Mouse (Mus musculus) stomach, embryonic 16.5 days (tissue): ENCODE data around the gene Pkn3. TPM values are rescaled to one million over a fixed set of nuclear protein-coding genes. Genes with fewer than 3 reads are reported as not detected.

Experiments used
- ATAC-seq: fragments of 200-750 bp; cut with Nextera tagmentation; 2 replicates; pipeline ENCODE4 v1.8.0; 2017; ENCODE audit warnings: moderate number of reproducible peaks, moderate TSS enrichment; ENCODE audit not compliant: insufficient read depth, low FRiP score
- H3K27ac ChIP-seq: fragments of 300-500 bp; sonication (generic); 2 replicates; pipeline ENCODE4 v1.5.1; 2014; ENCODE audit warnings: low read length
- H3K27me3 ChIP-seq: fragments of 300-500 bp; sonication (generic); 2 replicates; pipeline ENCODE4 v1.6.1; 2014; ENCODE audit warnings: low read length, control low read depth, mixed read lengths; ENCODE audit not compliant: control insufficient read depth, insufficient read depth
- H3K36me3 ChIP-seq: fragments of 300-500 bp; sonication (generic); 2 replicates; pipeline ENCODE4 v1.6.1; 2014; ENCODE audit warnings: low read length; ENCODE audit not compliant: control insufficient read depth, insufficient read depth
- H3K4me1 ChIP-seq: fragments of 300-500 bp; sonication (generic); 2 replicates; pipeline ENCODE4 v1.6.1; 2014; ENCODE audit warnings: low read length, control low read depth, mixed read lengths; ENCODE audit not compliant: control insufficient read depth, insufficient read depth
- H3K4me2 ChIP-seq: fragments of 300-500 bp; sonication (generic); 2 replicates; pipeline ENCODE4 v1.6.1; 2014; ENCODE audit warnings: low read depth, low read length, mixed read lengths
- H3K4me3 ChIP-seq: fragments of 300-500 bp; sonication (generic); replicated peaks from 2 replicates; pipeline ENCODE4 v1.5.1; 2014; ENCODE audit warnings: mild to moderate bottlenecking, low read length
- H3K9ac ChIP-seq: fragments of 300-500 bp; sonication (generic); 2 replicates; pipeline ENCODE4 v1.6.1; 2014; ENCODE audit warnings: low read length
- H3K9me3 ChIP-seq: fragments of 300-500 bp; sonication (generic); replicated peaks from 2 replicates; pipeline ENCODE4 v1.6.1; 2016; ENCODE audit warnings: low read length, control low read depth; ENCODE audit not compliant: control insufficient read depth
- WGBS: fragments of 180-500 bp; shearing (Covaris S2); extraction: QIAGEN DNeasy Blood & Tissue Kit; methylation state at CpG from one replicate; pipeline ENCODE4 v1.1.7; 2014; 5-methylcytosine and 5-hydroxymethylcytosine counted together
- polyA plus RNA-seq: library from polyadenylated mRNA; unstranded; fragments of >200 nt; fragmentation: Nextera tagmentation; extraction: Ambion mirVana; gene quantifications from 2 replicates; pipeline ENCODE4 v1.2.1, GENCODE M21; 2015

The Pkn3 gene
- polyA plus RNA-seq, 1 experiment from 2014 or later: 8.9 TPM

DNA sequence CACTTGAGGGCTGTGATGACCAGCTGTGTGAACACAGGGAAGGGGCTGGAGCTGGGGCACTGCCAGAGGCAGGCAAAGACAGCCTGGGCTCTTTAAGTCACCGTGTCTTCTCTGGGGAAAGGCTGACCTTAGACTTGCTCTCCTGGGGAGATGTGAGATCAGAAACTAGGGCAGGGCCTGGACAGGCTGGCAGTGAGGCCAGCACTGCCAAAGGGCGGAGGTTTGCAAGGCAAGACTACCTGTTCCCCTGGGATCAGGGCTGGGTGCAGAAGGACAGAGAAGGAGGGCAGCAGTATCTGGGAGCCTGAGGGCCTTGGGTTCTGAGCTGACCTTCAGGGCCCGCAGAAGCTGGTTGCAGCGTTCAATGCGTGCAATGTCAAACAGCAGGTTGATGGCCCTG is 30.2 kb downstream of the Pkn3 start:
- H3K4me1 ChIP-seq: no peaks in the 10 kb centered on the region
- no peak overlapping the region for H3K27ac ChIP-seq
- WGBS: 89% methylated on average over 5 of the region's 5 CpGs
- no peak overlapping the region for H3K9ac ChIP-seq
- no peak overlapping the region for H3K4me3 ChIP-seq
- no peaks in the 10 kb centered on the region for H3K27me3 ChIP-seq
- H3K4me2 ChIP-seq: no peak overlapping the region
- no peak for ATAC-seq
- peaks cover 17% of the 10 kb centered on the region for H3K36me3 ChIP-seq
- no peaks in the 10 kb centered on the region for H3K9me3 ChIP-seq

DNA sequence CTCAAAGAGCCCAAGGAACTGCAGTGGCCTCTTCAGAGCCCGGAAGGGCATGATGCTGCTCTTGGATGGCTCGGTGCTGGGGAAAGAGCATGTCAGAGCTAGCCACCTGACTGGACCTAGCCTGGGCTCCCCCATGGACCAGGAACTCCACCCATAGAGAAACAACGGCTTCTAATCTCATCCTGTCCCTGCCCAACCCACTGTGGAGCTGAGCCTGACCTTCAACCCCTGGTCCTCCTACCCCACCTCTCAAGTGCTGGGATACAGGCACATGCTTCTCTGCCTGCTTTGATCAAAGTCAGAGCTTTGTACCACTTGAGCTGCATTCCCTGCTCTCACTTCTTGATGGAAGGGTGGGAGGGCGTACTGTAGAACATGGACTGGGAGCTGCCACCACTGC is 30.8 kb downstream of the Pkn3 start:
- 73% methylated on average over 4 of the region's 4 CpGs for WGBS
- Histone ChIP-seq H3K9ac (no peak overlapping the region), H3K4me2 (no peak overlapping the region), H3K4me1 (no peaks in the 10 kb centered on the region), H3K9me3 (no peaks in the 10 kb centered on the region), H3K4me3 (no peak overlapping the region), H3K36me3 (peaks cover 12% of the 10 kb centered on the region; the same call in 1 of the 2 replicates), H3K27ac (no peak overlapping the region), H3K27me3 (no peaks in the 10 kb centered on the region)
- no peak for ATAC-seq

- Histone ChIP-seq H3K27me3 (no peaks in the 10 kb centered on the region), H3K27ac (no peak overlapping the region), H3K36me3 (no peaks in the 10 kb centered on the region; the same call in 1 of the 2 replicates), H3K4me3 (no peak overlapping the region), H3K9ac (no peak overlapping the region), H3K9me3 (no peaks in the 10 kb centered on the region), H3K4me1 (no peaks in the 10 kb centered on the region), H3K4me2 (no peak overlapping the region)
- WGBS: 81% methylated on average over 2 of the region's 2 CpGs
- no peak for ATAC-seq
Measured at GRCm38 (mm10) chr2:30111500-30111899, 34.0 kb downstream of the Pkn3 start.

DNA sequence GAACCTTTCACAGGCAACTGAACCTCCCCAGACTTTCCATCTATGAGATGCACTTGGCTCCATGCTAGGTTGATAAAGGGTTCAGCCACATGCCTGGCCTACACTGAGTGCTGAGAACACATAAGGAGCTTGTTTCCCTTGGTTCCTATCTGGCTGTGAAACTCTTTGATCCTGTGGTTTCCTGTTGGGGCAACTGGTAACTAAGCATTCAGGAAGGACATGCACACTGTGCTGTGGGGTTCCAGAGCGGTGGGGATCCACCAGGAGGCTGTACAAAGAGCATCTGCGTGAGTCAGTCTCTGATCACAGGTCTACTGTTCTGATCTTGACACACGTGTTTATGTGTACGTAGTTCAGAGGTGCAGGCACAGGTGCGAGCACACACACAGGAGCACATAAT is 35.1 kb downstream of the Pkn3 start:
- WGBS: 89% methylated on average over 5 of the region's 5 CpGs
- ATAC-seq: no peak
- H3K36me3 ChIP-seq: no peaks in the 10 kb centered on the region; the same call in 1 of the 2 replicates

DNA sequence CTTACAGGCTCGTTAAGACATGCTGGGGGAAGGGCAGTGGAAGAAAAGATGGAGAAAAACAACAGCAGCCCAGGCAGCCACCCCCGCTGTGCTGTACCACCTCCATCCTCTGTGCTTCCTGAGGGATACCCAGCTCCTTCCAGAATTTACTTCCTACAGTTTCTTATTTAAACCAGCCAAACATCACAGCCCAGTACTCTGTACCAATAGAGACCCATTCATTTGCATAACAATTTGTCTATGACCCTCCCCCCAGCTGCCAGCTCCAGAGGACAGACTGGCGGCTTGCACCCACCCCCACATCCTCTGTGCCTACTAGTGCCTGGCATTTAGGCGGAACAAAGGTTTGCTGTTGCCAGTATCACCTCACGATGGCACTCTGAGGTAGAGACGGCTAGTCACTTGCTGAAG is 42.2 kb downstream of the Pkn3 start:
- Histone ChIP-seq H3K4me2 (no peak overlapping the region), H3K27ac (no peak overlapping the region), H3K9ac (no peak overlapping the region), H3K4me1 (peaks cover 6% of the 10 kb centered on the region), H3K27me3 (no peaks in the 10 kb centered on the region), H3K9me3 (no peaks in the 10 kb centered on the region), H3K4me3 (no peak overlapping the region), H3K36me3 (no peaks in the 10 kb centered on the region)
- 46% methylated on average over 6 of the region's 6 CpGs for WGBS
- ATAC-seq: no peak

More for the DNA sequence above, 35.1 kb downstream of the Pkn3 start:
- Histone ChIP-seq H3K4me2 (no peak overlapping the region), H3K9ac (no peak overlapping the region), H3K4me3 (no peak overlapping the region), H3K27me3 (no peaks in the 10 kb centered on the region), H3K4me1 (no peaks in the 10 kb centered on the region), H3K27ac (no peak overlapping the region), H3K9me3 (no peaks in the 10 kb centered on the region)

DNA sequence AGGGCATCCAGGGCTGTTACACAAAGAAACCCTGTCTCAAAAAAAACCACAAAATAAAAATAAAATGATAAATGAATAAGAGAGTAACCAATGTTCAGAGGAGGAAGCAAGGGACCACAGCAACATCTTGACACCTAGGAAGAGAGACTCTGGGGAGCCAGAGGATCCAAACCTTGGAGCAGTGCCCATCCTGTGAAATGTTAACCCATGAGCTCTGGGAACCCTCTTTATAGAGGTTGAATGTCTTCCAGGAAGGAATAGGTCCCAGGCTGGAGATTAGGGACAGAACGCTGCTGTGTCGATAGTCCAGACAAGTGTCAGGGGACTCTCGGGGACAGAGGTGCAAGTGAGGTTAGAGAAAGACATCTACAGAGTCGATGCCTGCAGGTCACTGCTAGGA is 42.8 kb downstream of the Pkn3 start:
- H3K36me3 ChIP-seq: no peaks in the 10 kb centered on the region
- ATAC-seq: no peak
- no peak overlapping the region for H3K4me2 ChIP-seq
- WGBS: 78% methylated on average over 4 of the region's 4 CpGs
- H3K4me1 ChIP-seq: peaks cover 12% of the 10 kb centered on the region
- no peaks in the 10 kb centered on the region for H3K27me3 ChIP-seq
- no peak overlapping the region for H3K4me3 ChIP-seq
- H3K9me3 ChIP-seq: no peaks in the 10 kb centered on the region
- H3K9ac ChIP-seq: no peak overlapping the region
- no peak overlapping the region for H3K27ac ChIP-seq

DNA sequence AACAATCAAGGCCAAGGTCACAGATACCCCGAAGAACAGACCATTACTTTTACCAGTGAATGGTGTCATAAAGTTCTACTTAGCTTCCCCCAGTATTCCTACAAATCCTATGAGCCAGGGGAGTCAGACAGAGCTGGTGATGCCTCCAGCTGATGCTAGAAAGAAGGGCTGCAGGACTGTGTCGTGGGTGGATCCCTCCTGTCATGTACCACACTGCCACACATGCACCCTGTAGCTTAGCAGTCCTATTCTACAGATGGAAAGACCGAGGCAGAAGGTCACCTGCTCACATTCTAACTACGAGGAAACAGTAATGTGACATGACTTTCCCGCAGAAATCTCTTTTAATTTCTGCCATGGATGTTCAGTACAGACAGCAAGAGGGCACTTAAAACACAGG is 45.3 kb downstream of the Pkn3 start:
- WGBS: 85% methylated on average over 5 of the region's 5 CpGs
- H3K9ac ChIP-seq: no peak overlapping the region
- no peaks in the 10 kb centered on the region for H3K27me3 ChIP-seq
- H3K4me2 ChIP-seq: no peak overlapping the region
- H3K27ac ChIP-seq: no peak overlapping the region
- ATAC-seq: no peak
- H3K4me1 ChIP-seq: peaks cover 13% of the 10 kb centered on the region
- H3K4me3 ChIP-seq: no peak overlapping the region
- no peaks in the 10 kb centered on the region for H3K36me3 ChIP-seq
- H3K9me3 ChIP-seq: no peaks in the 10 kb centered on the region

- H3K27ac ChIP-seq: peak overlapping the region; percentile 89
- peak; percentile 63 for ATAC-seq
Measured at GRCm38 (mm10) chr2:30123729-30124471, 46.4 kb downstream of the Pkn3 start.

DNA sequence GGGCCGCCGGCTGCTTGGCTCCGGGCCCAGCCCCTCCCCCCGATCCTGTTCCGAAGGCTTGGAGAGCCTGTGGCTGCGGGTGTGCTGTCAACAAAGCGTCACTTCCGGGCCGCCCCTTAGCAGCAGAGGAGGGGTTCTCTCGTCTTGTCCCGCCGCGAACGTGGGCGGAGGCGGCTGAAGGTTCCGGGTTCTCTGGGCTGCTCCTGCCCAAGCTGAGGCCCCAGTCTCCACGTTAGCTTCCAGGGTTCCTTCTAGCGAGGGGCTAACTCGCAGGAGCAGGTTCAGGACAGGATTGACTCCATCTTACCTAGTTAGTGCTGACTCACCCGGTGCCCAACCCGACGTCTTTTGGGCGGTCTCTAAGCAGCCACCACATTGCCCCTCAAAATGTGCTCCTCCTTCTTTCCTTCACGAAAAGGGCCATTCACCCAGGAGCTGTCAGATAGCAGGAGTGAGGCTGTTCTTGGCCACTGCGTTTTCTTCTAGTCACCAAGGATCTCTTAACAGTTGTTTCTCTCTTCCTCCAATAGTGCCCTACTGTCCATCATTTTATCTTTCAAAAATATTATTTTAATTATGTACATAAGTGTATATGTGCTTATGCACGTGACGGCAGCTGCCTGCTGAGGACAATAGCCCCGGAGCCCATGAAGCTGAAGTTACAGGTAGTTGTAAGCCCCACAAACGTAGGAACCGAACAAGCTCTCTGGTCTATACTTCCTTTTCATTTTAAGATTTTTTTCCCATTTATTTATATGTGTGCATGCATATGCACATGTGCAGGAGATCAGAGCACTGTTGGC is 47.2 kb downstream of the Pkn3 start, which contains the start of gene Zer1:
Gene Zer1 (minus strand): TSS at position 114 of the 803 bp plus-strand sequence.
- peak; percentile 98 for ATAC-seq
- no peaks in the 10 kb centered on the region for H3K9me3 ChIP-seq
- 8% methylated on average over 31 of the region's 31 CpGs for WGBS

More at GRCm38 (mm10) chr2:30123729-30124471, 46.4 kb downstream of the Pkn3 start:
- Histone ChIP-seq H3K9me3 (no peaks in the 10 kb centered on the region), H3K36me3 (no peaks in the 10 kb centered on the region), H3K4me1 (peaks cover 13% of the 10 kb centered on the region), H3K27me3 (no peaks in the 10 kb centered on the region), H3K4me2 (peak overlapping the region; percentile 93), H3K9ac (peak overlapping the region; percentile 94), H3K4me3 (peak overlapping the region; percentile 67)
- WGBS: 1% methylated on average over 41 of the region's 44 CpGs

More for the DNA sequence above, 47.2 kb downstream of the Pkn3 start, which contains the start of gene Zer1:
- peak within 1 kb of the TSS; percentile 67 for H3K4me3 ChIP-seq
- peak within 1 kb of the TSS; percentile 94 for H3K9ac ChIP-seq
- peak within 1 kb of the TSS; percentile 89 for H3K27ac ChIP-seq
- H3K27me3 ChIP-seq: no peaks in the 10 kb centered on the region
- peaks cover 13% of the 10 kb centered on the region for H3K4me1 ChIP-seq
- H3K36me3 ChIP-seq: no peaks in the 10 kb centered on the region
- H3K4me2 ChIP-seq: peak within 1 kb of the TSS; percentile 93
